Mouse (Mus musculus): ENCODE data around the gene Tstd2. TPM values are rescaled to one million over a fixed set of nuclear protein-coding genes. Genes with fewer than 3 reads are reported as not detected.
A peak's percentile ranks its signal among the peaks of the same experiment; 100 is the strongest.

The Tstd2 gene
- polyA plus RNA-seq, 1 experiment from 2014 or later = 39.2 TPM

DNA sequence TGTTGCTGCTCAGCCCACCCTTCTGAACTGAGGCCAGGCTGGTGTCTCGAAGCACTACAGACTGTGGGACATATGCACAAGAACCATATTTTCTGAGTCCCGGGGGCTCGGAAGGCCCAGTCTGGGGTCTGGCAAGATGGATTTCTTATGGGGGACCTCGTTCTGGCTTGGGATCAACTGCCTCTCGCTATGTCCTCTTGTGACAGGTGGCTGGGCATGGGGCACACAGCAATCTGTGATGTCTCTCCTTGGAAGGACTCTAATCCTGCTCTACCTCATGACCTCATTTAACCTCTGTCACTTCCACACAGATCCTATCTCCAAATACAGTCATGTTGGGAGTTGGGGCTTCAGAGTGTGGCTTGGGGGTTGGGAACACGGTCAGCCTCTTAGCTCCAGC lies 65.9 kb downstream of the Tstd2 start:
- DNase-seq = no peak
- Histone ChIP-seq H3K4me2 (no peak overlapping the region), H3K9me3 (ENCODE audit: low read depth, low read length) (no peaks in the 10 kb centered on the region), H3K4me1 (ENCODE audit: insufficient read depth) (no peaks in the 10 kb centered on the region), H3K27me3 (ENCODE audit: insufficient read depth, low read length) (no peaks in the 10 kb centered on the region), H3K36me3 (ENCODE audit: insufficient read depth) (no peaks in the 10 kb centered on the region), H3K27ac (ENCODE audit: low read depth) (no peak overlapping the region), H3K9ac (no peak overlapping the region), H3K4me3 (ENCODE audit: low read depth, low read length) (no peak overlapping the region)
- no peak for TF ChIP-seq CTCF (IDR thresholded peaks at IDR 0.05; ENCODE audit: low read depth)
- ATAC-seq (ENCODE audit: insufficient read depth) = no peak
- WGBS = 81% methylated on average over 6 of the region's 6 CpGs

DNA sequence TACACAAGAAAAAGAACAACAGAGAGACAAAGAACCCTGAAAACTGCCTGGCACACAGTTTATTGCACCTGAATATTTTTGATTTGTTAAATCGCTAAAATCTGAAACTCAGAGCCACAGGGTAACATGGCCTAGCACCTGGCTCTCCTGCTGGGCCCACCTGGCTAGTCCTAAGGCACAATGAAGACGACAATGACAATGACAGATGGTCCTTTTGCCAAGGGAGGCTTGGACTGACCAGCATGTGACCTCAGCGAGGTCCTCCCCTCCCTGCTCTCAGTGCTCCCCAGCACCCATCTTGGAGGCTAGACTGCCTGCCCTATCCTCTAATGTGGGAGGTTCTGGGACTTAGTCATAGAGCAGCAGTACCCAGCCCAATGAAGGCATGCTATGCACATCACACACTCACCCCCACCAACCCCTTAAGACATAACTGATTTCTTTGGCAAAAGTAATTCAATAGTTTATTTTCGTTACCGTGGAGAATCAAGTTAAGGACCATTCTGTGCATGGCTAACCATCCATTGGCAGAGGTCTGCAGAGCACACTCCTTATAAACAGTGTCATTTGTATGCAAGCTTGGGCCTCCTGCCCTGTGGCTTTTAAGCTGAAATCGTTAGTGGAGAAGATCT lies 68.5 kb downstream of the Tstd2 start:
- Histone ChIP-seq H3K4me3 (ENCODE audit: low read depth, low read length) (no peak overlapping the region), H3K4me1 (ENCODE audit: insufficient read depth) (no peaks in the 10 kb centered on the region), H3K27ac (ENCODE audit: low read depth) (no peak overlapping the region), H3K36me3 (ENCODE audit: insufficient read depth) (no peaks in the 10 kb centered on the region), H3K9ac (no peak overlapping the region), H3K4me2 (no peak overlapping the region), H3K27me3 (ENCODE audit: insufficient read depth, low read length) (no peaks in the 10 kb centered on the region), H3K9me3 (ENCODE audit: low read depth, low read length) (no peaks in the 10 kb centered on the region)
- WGBS = 61% methylated on average over 6 of the region's 6 CpGs
- DNase-seq (no peak), ATAC-seq (ENCODE audit: insufficient read depth) (no peak)
- TF ChIP-seq CTCF (IDR thresholded peaks at IDR 0.05; ENCODE audit: low read depth) = no peak

DNA sequence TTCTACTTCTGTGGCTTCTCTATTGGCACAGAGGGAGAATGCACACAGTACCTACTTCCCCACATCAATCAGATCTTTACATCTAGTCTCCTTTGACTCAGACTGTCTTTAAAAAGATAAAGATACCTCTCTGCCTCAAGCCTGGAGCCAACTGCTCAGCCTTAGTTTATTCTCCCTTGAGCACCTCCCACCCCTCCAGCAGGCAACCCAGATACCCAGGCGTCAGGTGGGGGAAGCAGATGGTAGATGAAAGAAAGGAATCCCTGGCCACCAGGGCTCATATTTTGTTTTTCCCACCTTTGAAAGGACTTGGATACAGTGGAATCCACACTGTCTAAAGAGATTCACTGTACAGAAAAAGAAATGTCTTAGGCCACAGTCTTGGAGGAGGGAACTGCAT lies 69.9 kb downstream of the Tstd2 start:
- no peaks in the 10 kb centered on the region for H3K9me3 ChIP-seq (ENCODE audit: low read depth, low read length)
- no peak overlapping the region for H3K4me2 ChIP-seq
- H3K36me3 ChIP-seq (ENCODE audit: insufficient read depth) = no peaks in the 10 kb centered on the region
- ATAC-seq (ENCODE audit: insufficient read depth) (no peak), DNase-seq (no peak)
- 19% methylated on average over 1 of the region's 1 CpGs for WGBS
- no peak overlapping the region for H3K9ac ChIP-seq
- no peak overlapping the region for H3K4me3 ChIP-seq (ENCODE audit: low read depth, low read length)
- TF ChIP-seq CTCF (IDR thresholded peaks at IDR 0.05; ENCODE audit: low read depth) = no peak
- no peak overlapping the region for H3K27ac ChIP-seq (ENCODE audit: low read depth)
- H3K27me3 ChIP-seq (ENCODE audit: insufficient read depth, low read length) = no peaks in the 10 kb centered on the region
- no peaks in the 10 kb centered on the region for H3K4me1 ChIP-seq (ENCODE audit: insufficient read depth)

DNA sequence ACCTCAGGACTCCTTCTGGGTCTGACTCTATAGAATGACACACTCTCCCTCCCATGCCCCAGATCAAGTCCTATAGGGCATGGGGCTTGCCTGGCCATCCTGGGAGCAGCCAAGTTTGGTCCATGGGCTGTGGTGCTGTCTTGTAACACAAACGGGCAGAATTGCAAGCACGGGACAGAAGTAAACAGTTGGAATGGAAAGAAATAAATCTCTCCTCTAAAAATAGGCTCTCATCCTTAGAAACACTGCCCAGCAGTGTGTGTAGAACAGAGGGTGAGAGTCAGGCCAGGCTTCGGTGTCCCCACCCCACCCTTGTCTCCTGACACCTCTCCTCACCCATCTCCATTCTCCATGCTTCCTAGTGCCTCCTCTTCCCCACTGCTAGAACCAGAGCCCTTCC lies 70.4 kb downstream of the Tstd2 start:
- no peak for ATAC-seq (ENCODE audit: insufficient read depth)
- WGBS = 46% methylated on average over 3 of the region's 3 CpGs
- no peaks in the 10 kb centered on the region for H3K9me3 ChIP-seq (ENCODE audit: low read depth, low read length)
- no peak overlapping the region for H3K27ac ChIP-seq (ENCODE audit: low read depth)
- no peak for TF ChIP-seq CTCF (IDR thresholded peaks at IDR 0.05; ENCODE audit: low read depth)
- H3K4me3 ChIP-seq (ENCODE audit: low read depth, low read length) = no peak overlapping the region
- no peak overlapping the region for H3K9ac ChIP-seq
- H3K27me3 ChIP-seq (ENCODE audit: insufficient read depth, low read length) = no peaks in the 10 kb centered on the region
- DNase-seq = no peak
- no peaks in the 10 kb centered on the region for H3K36me3 ChIP-seq (ENCODE audit: insufficient read depth)
- no peak overlapping the region for H3K4me2 ChIP-seq
- H3K4me1 ChIP-seq (ENCODE audit: insufficient read depth) = no peaks in the 10 kb centered on the region

DNA sequence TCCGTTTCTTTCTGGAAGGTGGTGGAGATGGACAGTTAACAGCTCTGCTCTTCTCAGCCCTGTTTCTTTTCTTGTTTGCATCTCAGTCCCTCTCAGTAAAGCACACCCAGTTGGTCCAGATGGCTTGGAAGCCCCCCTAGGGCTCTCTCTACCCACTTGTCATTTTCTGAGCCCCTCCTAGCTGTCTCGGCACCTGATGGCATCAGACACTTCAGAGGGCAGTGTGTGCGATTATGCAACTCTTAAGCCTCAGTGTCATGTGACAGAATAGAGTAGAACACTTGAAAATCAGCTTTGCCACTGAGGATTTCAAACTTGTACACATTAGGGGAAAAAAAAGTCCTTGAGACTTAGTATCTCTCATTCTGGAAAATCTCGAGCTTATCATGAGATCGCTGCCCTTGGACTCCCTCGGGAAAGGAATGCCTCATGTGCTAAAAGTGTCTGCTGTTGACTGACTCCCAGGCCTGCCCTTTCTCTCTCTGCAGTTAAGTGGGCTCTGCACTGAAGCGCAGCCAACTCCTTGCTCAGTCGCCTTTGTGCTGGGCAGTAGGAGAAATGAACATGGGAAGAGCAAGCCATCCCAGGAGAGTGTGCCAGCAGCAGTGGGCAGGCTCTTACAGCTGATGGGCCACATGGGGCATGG lies 72.7 kb downstream of the Tstd2 start:
- Histone ChIP-seq H3K4me1 (ENCODE audit: insufficient read depth) (no peaks in the 10 kb centered on the region), H3K4me3 (ENCODE audit: low read depth, low read length) (no peak overlapping the region), H3K36me3 (ENCODE audit: insufficient read depth) (no peaks in the 10 kb centered on the region), H3K27ac (ENCODE audit: low read depth) (no peak overlapping the region), H3K9ac (no peak overlapping the region), H3K4me2 (no peak overlapping the region), H3K9me3 (ENCODE audit: low read depth, low read length) (no peaks in the 10 kb centered on the region), H3K27me3 (ENCODE audit: insufficient read depth, low read length) (no peaks in the 10 kb centered on the region)
- ATAC-seq (ENCODE audit: insufficient read depth) = peak; percentile 17; the same call in 1 of the 2 replicates
- DNase-seq = peak; percentile 43
- TF ChIP-seq CTCF (IDR thresholded peaks at IDR 0.05; ENCODE audit: low read depth) = no peak
- WGBS = 33% methylated on average over 8 of the region's 8 CpGs

DNA sequence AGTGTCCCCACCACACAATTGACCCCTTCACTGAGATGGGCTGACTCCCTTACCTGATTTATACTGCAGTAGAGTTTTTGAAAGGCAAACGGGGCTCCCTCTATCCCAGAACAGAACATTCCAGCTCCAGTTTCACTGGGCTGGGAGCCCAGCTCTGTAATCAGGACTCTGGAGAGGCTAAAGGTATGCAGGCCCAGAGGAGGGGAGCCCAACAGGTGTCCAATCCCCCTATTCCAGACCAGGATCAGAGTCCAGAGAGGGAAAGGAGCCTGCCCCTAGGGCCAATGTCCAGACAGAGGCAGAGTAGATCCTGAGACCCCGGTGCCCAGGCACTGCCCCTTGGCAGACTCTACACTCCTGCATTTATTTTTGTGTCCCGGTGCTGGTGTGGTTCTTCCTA lies 73.5 kb downstream of the Tstd2 start:
- Histone ChIP-seq H3K4me2 (no peak overlapping the region), H3K27ac (ENCODE audit: low read depth) (peak overlapping the region; percentile 40; the same call in 1 of the 2 replicates), H3K36me3 (ENCODE audit: insufficient read depth) (no peaks in the 10 kb centered on the region), H3K9me3 (ENCODE audit: low read depth, low read length) (no peaks in the 10 kb centered on the region), H3K27me3 (ENCODE audit: insufficient read depth, low read length) (no peaks in the 10 kb centered on the region), H3K4me1 (ENCODE audit: insufficient read depth) (no peaks in the 10 kb centered on the region), H3K4me3 (ENCODE audit: low read depth, low read length) (no peak overlapping the region), H3K9ac (no peak overlapping the region)
- DNase-seq = peak; percentile 34
- ATAC-seq (ENCODE audit: insufficient read depth) = peak; percentile 31; the same call in 1 of the 2 replicates
- 70% methylated on average over 3 of the region's 3 CpGs for WGBS
- no peak for TF ChIP-seq CTCF (IDR thresholded peaks at IDR 0.05; ENCODE audit: low read depth)

Other genes with a start within 250 kb of the Tstd2 start
- 0.13 and 0.30 TPM in 2 replicates for gene Ccdc180, start 248.4 kb downstream of the Tstd2 start, polyA plus RNA-seq (2014; fragmentation: Nextera tagmentation; extraction: Ambion mirVana)
- 15.8 and 17.0 TPM in 2 replicates for gene Tdrd7, start 173.4 kb downstream of the Tstd2 start, polyA plus RNA-seq (2014; fragmentation: Nextera tagmentation; extraction: Ambion mirVana)
- 2.0 and 5.0 TPM in 2 replicates for gene Tmod1, start 99.8 kb downstream of the Tstd2 start, polyA plus RNA-seq (2014; fragmentation: Nextera tagmentation; extraction: Ambion mirVana)
- 85.5 and 89.3 TPM in 2 replicates for gene Ncbp1, start 81 bp downstream of the Tstd2 start, polyA plus RNA-seq (2014; fragmentation: Nextera tagmentation; extraction: Ambion mirVana)
- gene Xpa, start 57.6 kb upstream of the Tstd2 start, polyA plus RNA-seq (2014; fragmentation: Nextera tagmentation; extraction: Ambion mirVana) = 20.6 and 22.0 TPM in 2 replicates
- not detected in 2 replicates for gene Foxe1, start 204.9 kb upstream of the Tstd2 start, polyA plus RNA-seq (2014; fragmentation: Nextera tagmentation; extraction: Ambion mirVana)

Data from lung, embryonic 14.5 days (tissue).